Mouse (Mus musculus) brain, embryonic 14.5 days (tissue): Measurements from ENCODE around the gene Rnf169. TPM values are rescaled to one million over a fixed set of nuclear protein-coding genes. Genes with fewer than 3 reads are reported as not detected.
A peak's percentile ranks its signal among the peaks of the same experiment; 100 is the strongest.

ENCODE experiments used
- DNase-seq: peaks from one replicate; pipeline ENCODE4 v3.0.0-alpha.2; 2011; ENCODE audit warnings: low read depth
- CTCF ChIP-seq: fragments of 200-500 bp; IDR thresholded peaks from 2 replicates; pipeline ENCODE4 v1.5.1; 2012; ENCODE audit warnings: inconsistent platforms, mild to moderate bottlenecking, moderate library complexity, borderline replicate concordance; ENCODE audit not compliant: insufficient read depth, insufficient read length; ENCODE audit errors: extremely low read depth
- POLR2A ChIP-seq: fragments of 200-500 bp; IDR thresholded peaks from 2 replicates; pipeline ENCODE4 v1.6.1; 2012; ENCODE audit warnings: mild to moderate bottlenecking, inconsistent platforms, borderline replicate concordance; ENCODE audit not compliant: poor library complexity, insufficient read depth, insufficient read length, severe bottlenecking; ENCODE audit errors: extremely low read depth
- polyA plus RNA-seq: library from polyadenylated mRNA; depleted of rRNA; stranded (reverse); fragments of >200 nt; gene quantifications from 2 replicates; pipeline ENCODE4 v1.2.3, GENCODE M21; 2012

Rnf169 gene
- polyA plus RNA-seq, 1 experiment = 10.1 TPM

DNA sequence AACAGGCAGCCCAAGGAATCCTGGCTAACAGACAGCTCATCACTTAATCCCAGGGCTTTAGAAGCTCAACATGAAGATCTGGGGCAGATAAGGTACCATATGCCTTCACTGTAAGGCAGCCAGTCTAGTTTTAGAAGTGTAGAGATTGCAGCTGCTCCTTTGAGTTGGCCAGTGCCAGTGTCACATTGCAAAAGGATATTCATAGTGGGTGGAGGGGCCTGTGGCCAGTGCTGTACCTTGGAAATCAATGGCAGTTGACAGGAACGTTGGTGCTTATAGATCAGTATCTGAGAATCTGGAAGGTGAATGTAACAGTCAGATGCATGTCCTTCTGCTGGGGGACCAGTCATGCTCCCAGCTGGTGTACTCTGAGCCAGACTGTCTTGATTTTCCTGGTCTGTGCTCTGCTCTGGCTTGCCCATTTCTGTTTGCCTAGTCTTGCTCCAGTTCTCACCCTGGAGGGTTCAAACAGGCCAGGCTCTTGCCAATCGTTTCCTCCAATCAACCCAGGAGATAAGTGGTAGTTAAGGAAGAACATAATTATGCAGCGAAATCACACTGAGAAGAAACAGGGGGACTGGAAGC, 75.7 kb downstream of the Rnf169 start:
- DNase-seq = no peak
- no peak for TF ChIP-seq CTCF
- TF ChIP-seq POLR2A = no peak

DNA sequence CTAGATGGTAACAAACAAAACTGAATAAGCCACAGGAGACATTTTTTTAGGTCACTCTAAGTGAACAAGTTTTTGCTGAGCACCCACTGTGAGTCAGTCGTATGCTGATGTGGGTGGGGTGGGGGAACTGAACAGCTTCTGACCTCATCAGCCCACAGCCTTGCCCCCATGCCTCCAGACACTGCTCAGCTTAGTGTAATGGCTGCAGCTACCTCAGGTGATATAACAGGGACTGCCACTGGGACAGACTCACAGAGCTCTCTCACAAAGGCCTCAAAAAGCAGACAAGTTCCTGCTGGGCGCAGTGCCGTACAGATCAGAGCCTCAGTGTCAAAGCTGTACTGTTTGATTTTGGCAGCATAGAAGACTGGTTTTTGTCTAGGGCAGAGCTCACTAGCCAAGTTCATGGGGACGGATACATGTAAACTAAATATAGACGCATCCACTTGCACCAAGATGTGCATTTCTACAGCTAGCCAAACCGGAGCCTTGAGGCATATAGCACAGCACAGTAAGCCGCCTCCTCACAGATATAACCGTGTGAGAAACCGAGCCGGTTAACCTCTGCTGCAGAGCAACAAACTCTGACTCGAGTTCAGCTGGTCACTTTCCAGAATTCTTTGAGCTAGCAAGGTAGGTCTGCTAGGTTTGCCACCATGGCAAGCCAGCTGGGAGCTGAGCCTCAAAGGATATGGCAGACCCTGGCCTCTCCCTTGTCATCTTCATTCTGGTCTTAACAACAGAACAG, 77.2 kb downstream of the Rnf169 start:
- no peak for TF ChIP-seq POLR2A
- TF ChIP-seq CTCF = no peak
- DNase-seq = peak; percentile 49

DNA sequence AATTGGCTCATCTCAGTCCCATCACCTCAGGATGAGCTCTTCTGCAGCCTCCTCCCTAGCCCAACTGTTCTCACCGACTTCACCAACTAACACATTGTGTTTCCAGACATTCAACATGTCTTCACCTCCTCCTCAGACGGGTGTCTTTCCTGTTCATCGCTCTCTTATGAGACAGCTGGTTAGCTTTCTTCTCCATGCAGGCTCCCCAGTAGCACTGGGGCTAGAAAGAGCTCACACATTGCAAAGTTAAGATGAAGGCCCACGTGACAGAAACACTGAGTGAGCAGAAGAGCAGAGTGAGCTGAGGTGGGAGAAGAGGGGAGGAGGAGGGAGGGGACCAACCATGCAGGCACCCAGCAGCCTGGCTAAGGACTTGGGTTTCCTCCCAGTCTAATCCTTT, 78.0 kb downstream of the Rnf169 start:
- no peak for DNase-seq
- no peak for TF ChIP-seq CTCF
- no peak for TF ChIP-seq POLR2A

DNA sequence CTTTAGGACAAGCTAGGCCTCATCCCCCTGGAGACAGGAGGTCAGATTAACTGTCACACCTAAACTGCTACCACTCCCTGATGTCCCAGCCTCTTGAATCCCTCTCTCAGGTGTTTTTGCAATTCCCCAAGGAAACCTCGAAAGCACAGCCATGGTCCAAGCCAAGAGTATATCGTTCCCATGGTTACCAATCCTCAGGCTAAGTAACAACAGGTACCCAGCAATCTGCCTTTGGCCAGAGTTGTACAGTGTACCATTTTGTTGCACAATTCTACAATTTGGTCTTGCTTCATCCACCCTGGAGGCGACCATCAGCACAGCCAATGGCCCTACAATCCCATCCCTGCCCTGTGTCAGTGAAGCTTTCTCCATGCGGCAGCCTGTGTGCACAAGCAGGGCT, 83.3 kb downstream of the Rnf169 start:
- DNase-seq = no peak
- TF ChIP-seq CTCF (no peak), POLR2A (no peak)

- TF ChIP-seq CTCF (no peak), POLR2A (no peak)
- peak; percentile 37 for DNase-seq
These were observed 85.8 kb downstream of the Rnf169 start for GRCm38 (mm10) chr7:99894478-99894877.

DNA sequence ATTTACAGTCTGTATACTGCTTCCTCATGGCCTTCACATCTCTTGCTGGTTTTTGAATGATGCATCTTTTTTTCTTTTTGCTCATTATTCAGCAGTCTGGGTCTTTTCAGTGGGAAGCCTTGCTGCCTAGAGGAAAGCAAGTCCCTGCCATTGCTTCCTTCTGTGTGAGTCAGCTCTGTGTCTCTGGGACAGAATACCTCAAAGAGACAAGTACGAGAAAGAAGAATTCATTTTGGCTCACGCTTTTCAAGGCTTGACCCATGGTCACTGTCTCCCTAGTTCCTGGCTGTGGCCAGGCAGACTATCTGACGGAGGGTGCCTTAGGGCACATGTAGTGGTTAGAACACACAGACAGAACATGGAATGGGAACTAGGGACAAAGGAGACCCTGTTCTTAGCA, 86.3 kb downstream of the Rnf169 start:
- TF ChIP-seq CTCF (no peak), POLR2A (no peak)
- no peak for DNase-seq

GRCm38 (mm10) chr7:99892351-99892750, 87.9 kb downstream of the Rnf169 start:
- no peak for DNase-seq
- TF ChIP-seq CTCF = no peak

GRCm38 (mm10) chr7:99891471-99891870, 88.8 kb downstream of the Rnf169 start:
- DNase-seq = no peak
- TF ChIP-seq CTCF (no peak), POLR2A (no peak)

DNA sequence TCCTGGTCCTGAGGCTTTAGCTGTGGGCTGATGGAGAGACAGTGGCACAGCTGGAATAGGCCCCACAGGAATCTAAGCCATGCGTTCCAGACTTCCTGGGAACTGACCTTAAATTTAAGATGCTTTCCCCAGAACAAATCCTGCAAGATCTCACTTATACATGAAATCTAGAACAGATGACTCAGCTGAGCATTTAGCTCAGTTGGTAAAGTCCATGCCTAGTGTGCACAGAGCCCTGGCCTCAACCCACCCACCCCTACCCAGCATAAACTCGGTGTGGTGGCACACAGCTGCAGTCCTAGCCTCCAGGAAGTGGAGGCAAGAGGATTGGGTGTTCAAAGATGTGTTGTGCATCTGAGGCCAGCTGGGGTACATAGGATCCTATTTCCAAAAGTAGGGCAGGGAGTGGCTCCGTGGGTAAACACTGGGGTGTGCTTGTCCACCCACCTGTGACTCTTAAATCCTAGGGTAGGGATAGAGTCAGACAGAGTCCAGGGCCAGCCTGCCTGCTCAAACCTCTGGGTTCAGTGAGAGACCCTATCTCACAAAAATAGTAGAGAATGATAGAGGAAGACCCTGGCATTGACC, 90.0 kb downstream of the Rnf169 start:
- no peak for TF ChIP-seq POLR2A
- no peak for TF ChIP-seq CTCF
- no peak for DNase-seq

DNA sequence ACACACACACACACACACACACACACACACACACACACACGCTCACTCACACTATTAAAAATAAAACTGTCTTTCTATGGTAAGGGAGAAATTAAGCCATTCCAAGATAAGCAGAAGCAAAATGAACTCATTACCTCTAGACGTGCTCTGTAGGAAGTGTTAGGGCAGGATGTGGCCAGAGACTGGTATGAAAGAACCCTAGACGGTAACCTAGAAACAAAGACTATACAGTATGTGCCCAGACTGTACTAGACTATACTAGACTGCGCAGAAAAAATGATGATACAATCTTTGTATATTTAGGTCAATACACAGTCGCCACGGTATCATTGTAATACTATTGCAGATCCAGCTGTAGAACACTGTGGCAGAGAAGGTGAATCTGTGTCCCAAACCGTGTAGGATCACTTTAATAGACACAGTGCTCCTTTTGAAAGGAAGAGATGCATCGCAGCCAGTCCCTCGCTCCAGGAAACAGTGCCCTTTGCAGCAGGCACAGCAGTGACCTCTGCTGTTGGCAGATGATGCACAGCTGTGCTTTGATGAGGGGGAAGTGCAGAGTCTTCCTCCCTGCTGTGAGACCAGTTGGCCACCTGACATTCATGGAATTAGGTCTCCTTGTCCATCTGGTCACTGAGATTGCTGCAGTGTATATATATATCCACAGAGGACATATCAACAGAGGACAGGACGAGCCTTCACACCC, 90.9 kb downstream of the Rnf169 start:
- DNase-seq = peak; percentile 41
- TF ChIP-seq CTCF (peak; percentile 22; the same call in 1 of the 2 replicates), POLR2A (no peak)

- no peak for DNase-seq
- TF ChIP-seq CTCF (no peak), POLR2A (no peak)
These were observed 92.5 kb downstream of the Rnf169 start for GRCm38 (mm10) chr7:99887743-99888142.

DNA sequence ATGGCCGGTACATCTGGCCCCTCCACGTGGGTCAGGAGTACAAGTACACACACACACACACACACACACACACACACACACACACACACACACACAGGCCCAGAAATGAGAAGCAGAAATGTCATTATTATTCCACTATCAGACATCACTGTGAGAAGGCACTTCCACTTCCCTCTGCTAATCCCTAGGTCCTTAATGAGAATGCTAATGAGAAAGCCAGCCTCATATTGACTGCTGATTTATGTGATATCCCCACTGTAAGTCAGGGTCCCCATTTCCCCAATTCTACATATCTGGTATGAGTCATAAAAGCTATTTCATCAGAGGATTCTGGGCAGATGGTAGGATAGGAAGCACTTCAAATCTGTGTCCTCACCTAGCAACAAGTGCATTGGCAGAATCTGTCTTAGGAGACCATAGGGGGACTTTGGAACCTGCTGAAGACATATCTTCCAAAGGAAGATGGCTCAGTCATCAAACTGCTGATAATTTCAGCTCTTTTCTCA, 93.0 kb downstream of the Rnf169 start:
- no peak for DNase-seq
- no peak for TF ChIP-seq POLR2A
- no peak for TF ChIP-seq CTCF

DNA sequence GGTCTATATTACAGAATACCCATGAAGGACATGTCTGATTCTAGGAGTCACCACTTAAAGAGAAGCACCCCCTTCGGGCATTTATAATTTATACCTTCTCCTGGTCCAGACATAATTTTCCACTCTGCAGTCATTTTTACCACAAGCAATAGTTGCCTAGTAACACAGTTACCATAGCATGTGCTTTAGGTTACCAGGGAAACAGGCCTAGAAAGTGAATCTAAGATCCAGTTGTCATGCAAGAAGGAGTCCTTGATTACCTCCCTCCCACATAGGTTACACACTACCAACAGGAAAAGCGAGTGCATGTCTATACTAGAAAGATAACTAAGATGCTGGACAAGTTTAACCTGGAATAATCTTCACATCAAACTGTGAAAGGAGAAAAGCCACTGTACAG, 102.0 kb downstream of the Rnf169 start:
- DNase-seq = peak; percentile 72
- no peak for TF ChIP-seq POLR2A
